In genomic region chr7:51723955-51724354, GRCm38 (mm10) we compare ENCODE assay signal across 18 mouse cellular contexts.
DNase-seq lines count a peak whose midpoint lies in the region; ATAC-seq and TF ChIP-seq lines count a peak whose summit lies in the region.
"Had no signal": no experiment of that assay in that cellular context is flagged by ENCODE, and none has a peak within 500 bp of the region (broad histone marks: within the 10 kb centered on the region; RNA-seq: fewer than 3 reads in every experiment).

No protein-coding gene starts in this region.

- H3K9me3 ChIP-seq in lung, postnatal 0 days (ENCODE audit: low read length), result no peaks in the 10 kb centered on the region
- no peaks in the 10 kb centered on the region for H3K9me3 ChIP-seq in forebrain, postnatal 0 days (ENCODE audit: low read length)
- H3K9me3 ChIP-seq: embryonic facial prominence, embryonic 12.5 days; limb, embryonic 12.5 days; lung, embryonic 15.5 days had no signal

- TF ChIP-seq POLR2A in embryonic fibroblast, embryonic 13.5 days (IDR thresholded peaks at IDR 0.05; ENCODE audit: low read depth, low read length), result no peak

- ATAC-seq in monocyte, adult 5-6 weeks (replicated peaks; ENCODE audit: insufficient number of reproducible peaks, low FRiP score, low TSS enrichment, poor library complexity, severe bottlenecking), result peak; percentile 92
- no peak for ATAC-seq in lung, postnatal 0 days
- ATAC-seq in forebrain, postnatal 0 days, result no peak
- ATAC-seq: forebrain, embryonic 14.5 days; intestine, embryonic 16.5 days had no signal

- TF ChIP-seq CTCF in embryonic fibroblast, embryonic 13.5 days (IDR thresholded peaks at IDR 0.05; ENCODE audit: borderline replicate concordance, insufficient read depth, low read length), result no peak
- no peak for TF ChIP-seq CTCF in lung, postnatal 0 days (IDR thresholded peaks at IDR 0.05)
- TF ChIP-seq CTCF in forebrain, postnatal 0 days (IDR thresholded peaks at IDR 0.05; ENCODE audit: low read depth), result no peak

- WGBS in lung, postnatal 0 days, result 36% methylated on average over 5 of the region's 5 CpGs
- WGBS in forebrain, postnatal 0 days, result 82% methylated on average over 5 of the region's 5 CpGs

- H3K27me3 ChIP-seq in lung, postnatal 0 days (replicated peaks; ENCODE audit: insufficient read depth, low read length), result no peaks in the 10 kb centered on the region
- H3K27me3 ChIP-seq in forebrain, postnatal 0 days (ENCODE audit: insufficient read depth, low read length), result no peaks in the 10 kb centered on the region
- H3K27me3 ChIP-seq: embryonic facial prominence, embryonic 12.5 days; limb, embryonic 12.5 days; lung, embryonic 15.5 days had no signal

- no peak overlapping the region for H3K4me2 ChIP-seq in lung, postnatal 0 days (replicated peaks; ENCODE audit: low read depth, low read length)
- H3K4me2 ChIP-seq in forebrain, postnatal 0 days (ENCODE audit: low read depth), result no peak overlapping the region
- H3K4me2 ChIP-seq: embryonic facial prominence, embryonic 12.5 days; heart, embryonic 11.5 days; limb, embryonic 12.5 days; lung, embryonic 15.5 days had no signal

- 0 out of 2 replicates have a peak overlapping the region, but pooled peaks have one; percentile 90 for H3K27ac ChIP-seq in embryonic fibroblast, embryonic 13.5 days (ENCODE audit: insufficient read depth, low read length)
- H3K27ac ChIP-seq in lung, postnatal 0 days (ENCODE audit: low read length), result no peak overlapping the region
- no peak overlapping the region for H3K27ac ChIP-seq in forebrain, postnatal 0 days (ENCODE audit: low read depth, low read length)
- H3K27ac ChIP-seq: embryonic facial prominence, embryonic 12.5 days; limb, embryonic 12.5 days; lung, embryonic 15.5 days had no signal

- TF ChIP-seq EP300 in lung, postnatal 0 days (IDR thresholded peaks at IDR 0.05), result no peak

- no peaks in the 10 kb centered on the region for H3K36me3 ChIP-seq in lung, postnatal 0 days (ENCODE audit: insufficient read depth, low read length)
- H3K36me3 ChIP-seq in forebrain, postnatal 0 days (ENCODE audit: insufficient read depth), result no peaks in the 10 kb centered on the region
- H3K36me3 ChIP-seq: embryonic facial prominence, embryonic 12.5 days; limb, embryonic 12.5 days; lung, embryonic 15.5 days had no signal

- no peak overlapping the region for H3K9ac ChIP-seq in lung, postnatal 0 days (replicated peaks; ENCODE audit: low read depth)
- no peak overlapping the region for H3K9ac ChIP-seq in forebrain, postnatal 0 days
- H3K9ac ChIP-seq: embryonic facial prominence, embryonic 12.5 days; limb, embryonic 12.5 days; lung, embryonic 15.5 days had no signal

- peak; percentile 9 for DNase-seq in kidney, postnatal 10 days
- DNase-seq in kidney, postnatal 36 days, result no peak
- DNase-seq in CD4-positive, CD25-positive, alpha-beta regulatory T cell, adult 2 months (ENCODE audit: low read depth, low spot score), result peak; percentile 69
- DNase-seq in ovary, postnatal 10 days (ENCODE audit: low spot score), result no peak
- no peak for DNase-seq in lung, postnatal 0 days (ENCODE audit: low spot score)
- no peak for DNase-seq in forebrain, postnatal 0 days
- DNase-seq: adrenal gland, postnatal 14 days; cerebellum, postnatal 10 days; heart, postnatal 4 days; thymus, postnatal 25 days had no signal

- H3K4me3 ChIP-seq in embryonic fibroblast, embryonic 13.5 days (ENCODE audit: insufficient read depth, low read length), result no peak overlapping the region
- no peak overlapping the region for H3K4me3 ChIP-seq in lung, postnatal 0 days (ENCODE audit: low read depth, low read length)
- H3K4me3 ChIP-seq in forebrain, postnatal 0 days (ENCODE audit: low read depth, low read length), result no peak overlapping the region
- H3K4me3 ChIP-seq: embryonic facial prominence, embryonic 12.5 days; limb, embryonic 12.5 days; lung, embryonic 15.5 days had no signal

- H3K4me1 ChIP-seq in embryonic fibroblast, embryonic 13.5 days (ENCODE audit: control insufficient read depth, insufficient read depth, low read length), result peaks cover 5% of the 10 kb centered on the region
- no peaks in the 10 kb centered on the region for H3K4me1 ChIP-seq in lung, postnatal 0 days (ENCODE audit: insufficient read depth, low read depth, low read length)
- H3K4me1 ChIP-seq in forebrain, postnatal 0 days (ENCODE audit: insufficient read depth), result no peaks in the 10 kb centered on the region
- H3K4me1 ChIP-seq: embryonic facial prominence, embryonic 12.5 days; lung, embryonic 15.5 days had no signal

Comparison
In these comparisons a context has a peak if more than half of its experiments do, and no peak if none do; other contexts are left out.
1. DNase-seq: peak in kidney, postnatal 10 days (single experiment) and CD4-positive, CD25-positive, alpha-beta regulatory T cell, adult 2 months (single experiment); none in kidney, postnatal 36 days (0 of 2), ovary, postnatal 10 days (single experiment), lung, postnatal 0 days (single experiment) and forebrain, postnatal 0 days (single experiment).